Mouse (Mus musculus) testis, adult 2 months (tissue): ENCODE measurements around the gene Clic1. TPM values are rescaled to one million over a fixed set of nuclear protein-coding genes. Genes with fewer than 3 reads are reported as not detected.

Source experiments
- H3K27ac ChIP-seq: fragments of 200-500 bp; 2 replicates; pipeline ENCODE4 v1.5.1; 2012; ENCODE audit warnings: low read depth, low read length; ENCODE audit not compliant: control insufficient read depth, insufficient read depth
- H3K27me3 ChIP-seq: fragments of 200-500 bp; 2 replicates; pipeline ENCODE4 v1.6.1; 2012; ENCODE audit warnings: mild to moderate bottlenecking, low read length, moderate library complexity; ENCODE audit not compliant: control insufficient read depth, insufficient read depth
- H3K36me3 ChIP-seq: fragments of 200-500 bp; 2 replicates; pipeline ENCODE4 v1.6.1; 2012; ENCODE audit warnings: mild to moderate bottlenecking, low read length; ENCODE audit not compliant: control insufficient read depth, insufficient read depth
- H3K4me1 ChIP-seq: fragments of 200-500 bp; 2 replicates; pipeline ENCODE4 v1.6.1; 2012; ENCODE audit warnings: low read length; ENCODE audit not compliant: control insufficient read depth, insufficient read depth
- H3K4me3 ChIP-seq: fragments of 200-500 bp; 2 replicates; pipeline ENCODE4 v1.5.1; 2012; ENCODE audit warnings: low read depth, mild to moderate bottlenecking, low read length, moderate library complexity, mixed read lengths; ENCODE audit not compliant: control insufficient read depth
- CTCF ChIP-seq: fragments of 200-500 bp; IDR thresholded peaks from 2 replicates; pipeline ENCODE4 v1.5.1; 2012; ENCODE audit warnings: low read depth, mild to moderate bottlenecking, inconsistent platforms, low read length, moderate library complexity; ENCODE audit not compliant: control insufficient read depth, insufficient read depth, insufficient replicate concordance
- POLR2A ChIP-seq: fragments of 200-500 bp; IDR thresholded peaks from 2 replicates; pipeline ENCODE4 v1.6.1; 2012; ENCODE audit warnings: low read depth, mild to moderate bottlenecking, inconsistent platforms, low read length, moderate library complexity; ENCODE audit not compliant: control insufficient read depth
- polyA plus RNA-seq: library from polyadenylated mRNA; depleted of rRNA; stranded (reverse); fragments of >200 nt; gene quantifications from 2 replicates; pipeline ENCODE4 v1.2.3, GENCODE M21; 2012; rRNA removed

Clic1 gene
- polyA plus RNA-seq = 24.1 and 24.8 TPM in 2 replicates

DNA sequence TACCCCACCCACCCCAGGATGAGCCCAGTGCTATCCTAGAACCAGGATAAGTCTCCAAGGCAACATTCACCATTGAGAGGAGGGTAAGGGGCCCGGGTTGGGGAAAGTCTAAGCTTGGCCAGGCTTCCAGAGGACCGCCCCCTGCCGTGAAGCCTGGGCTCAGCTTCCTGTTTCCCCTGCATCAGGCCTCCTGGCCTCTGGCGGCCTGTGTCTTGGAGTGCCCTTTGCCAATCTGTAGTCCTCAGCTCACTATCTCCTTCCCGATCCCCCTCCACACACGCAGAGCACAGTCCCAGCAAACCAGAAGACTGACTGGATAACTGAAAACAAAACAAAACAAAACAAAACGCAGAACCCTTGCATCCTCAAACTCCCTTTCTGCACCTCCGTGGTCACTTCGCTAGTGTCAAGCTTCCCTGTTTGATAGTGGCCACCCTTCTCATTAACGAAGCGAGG is at the start of gene Clic1:
Gene Clic1 (plus strand): TSS at position 406 of the 456 bp plus-strand sequence.
- Histone ChIP-seq H3K4me3 (peak within 1 kb of the TSS; percentile 86), H3K27me3 (peaks cover 2% of the 10 kb centered on the region; the same call in 1 of the 2 replicates), H3K27ac (peak within 1 kb of the TSS; percentile 82), H3K4me1 (peaks cover 24% of the 10 kb centered on the region), H3K36me3 (no peaks in the 10 kb centered on the region)
- no peak for TF ChIP-seq CTCF
- TF ChIP-seq POLR2A = peak; percentile 29; the same call in 1 of the 2 replicates

DNA sequence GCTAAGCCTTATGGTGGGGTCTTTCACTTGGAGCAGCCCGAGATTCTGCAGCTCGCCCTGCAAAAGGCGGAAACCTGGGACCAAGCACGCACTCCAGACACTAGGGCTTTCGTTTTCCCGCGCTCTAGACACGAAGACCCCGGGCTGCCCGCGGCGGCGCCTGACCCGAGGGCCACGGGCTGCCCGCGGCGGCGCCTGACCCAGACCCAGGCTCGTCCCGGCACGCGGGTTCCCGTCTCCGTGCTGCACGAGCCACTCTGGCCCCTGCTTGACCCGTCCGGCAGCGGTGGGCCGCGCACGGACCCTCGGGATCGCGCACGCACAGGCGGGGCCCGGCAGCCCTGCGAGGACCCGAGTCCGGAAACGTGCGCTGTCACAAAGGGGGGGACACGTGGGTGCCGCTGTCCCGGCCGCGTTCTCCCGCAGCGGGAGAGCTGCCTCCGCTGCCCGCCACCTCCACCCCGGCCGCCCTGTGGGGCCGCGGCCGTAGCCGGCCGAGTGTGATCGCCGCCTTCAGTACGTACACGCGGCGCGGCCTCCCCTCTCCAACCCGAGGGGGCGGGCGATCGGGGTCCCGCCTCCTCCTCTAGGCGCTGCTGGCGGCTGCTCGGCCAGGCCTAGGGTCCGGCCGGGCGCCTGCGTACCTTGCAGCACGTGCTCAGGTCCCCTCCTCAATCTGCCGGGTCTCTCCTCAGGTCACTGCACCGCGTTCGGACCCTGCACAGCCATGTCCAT is 48.9 kb upstream of the Clic1 start, which contains the start of gene Vars:
Gene Vars (plus strand): TSS at position 271 of the 735 bp plus-strand sequence.
- Histone ChIP-seq H3K4me1 (peaks cover 13% of the 10 kb centered on the region), H3K4me3 (peak within 1 kb of the TSS; percentile 94), H3K36me3 (peaks cover 3% of the 10 kb centered on the region), H3K27ac (peak within 1 kb of the TSS; percentile 94), H3K27me3 (no peaks in the 10 kb centered on the region)
- peak; percentile 47; the same call in 1 of the 2 replicates for TF ChIP-seq POLR2A
- TF ChIP-seq CTCF = no peak

DNA sequence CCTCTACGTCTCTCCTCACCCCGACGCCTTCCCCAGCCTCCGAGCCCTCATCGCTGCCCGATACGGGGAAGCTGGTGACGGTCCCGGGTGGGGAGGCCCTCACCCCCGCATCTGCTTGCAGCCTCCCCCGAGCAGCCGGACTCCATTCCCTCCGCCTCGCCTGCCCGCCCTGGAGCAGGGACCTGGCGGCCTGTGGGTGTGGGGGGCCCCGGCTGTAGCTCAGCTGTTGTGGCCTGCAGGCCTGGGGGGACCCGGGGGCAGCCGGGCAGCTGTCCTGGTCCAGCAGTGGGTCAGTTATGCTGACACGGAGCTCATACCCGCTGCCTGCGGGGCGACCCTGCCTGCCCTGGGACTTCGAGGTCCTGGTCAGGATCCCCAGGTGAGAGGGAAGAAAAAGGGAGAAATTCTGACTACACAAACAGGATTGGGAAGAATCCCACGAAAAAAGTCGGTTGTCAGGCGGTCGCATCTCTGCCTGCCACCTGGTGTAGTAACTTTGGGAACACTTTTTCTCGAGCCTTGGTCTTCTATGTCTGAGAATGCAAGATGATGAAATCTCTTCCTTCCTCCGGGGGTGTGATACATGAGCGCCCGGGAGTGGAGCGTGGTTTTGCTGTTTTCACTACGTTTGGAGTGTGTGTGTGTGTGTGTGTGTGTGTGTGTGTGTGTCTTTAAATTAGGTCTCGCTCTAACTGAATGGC is 48.2 kb upstream of the Clic1 start:
- H3K27ac ChIP-seq = peak overlapping the region; percentile 94
- H3K4me1 ChIP-seq = peaks cover 13% of the 10 kb centered on the region
- peak overlapping the region; percentile 94 for H3K4me3 ChIP-seq
- peaks cover 3% of the 10 kb centered on the region for H3K36me3 ChIP-seq
- TF ChIP-seq POLR2A (no peak), CTCF (no peak)
- H3K27me3 ChIP-seq = no peaks in the 10 kb centered on the region

DNA sequence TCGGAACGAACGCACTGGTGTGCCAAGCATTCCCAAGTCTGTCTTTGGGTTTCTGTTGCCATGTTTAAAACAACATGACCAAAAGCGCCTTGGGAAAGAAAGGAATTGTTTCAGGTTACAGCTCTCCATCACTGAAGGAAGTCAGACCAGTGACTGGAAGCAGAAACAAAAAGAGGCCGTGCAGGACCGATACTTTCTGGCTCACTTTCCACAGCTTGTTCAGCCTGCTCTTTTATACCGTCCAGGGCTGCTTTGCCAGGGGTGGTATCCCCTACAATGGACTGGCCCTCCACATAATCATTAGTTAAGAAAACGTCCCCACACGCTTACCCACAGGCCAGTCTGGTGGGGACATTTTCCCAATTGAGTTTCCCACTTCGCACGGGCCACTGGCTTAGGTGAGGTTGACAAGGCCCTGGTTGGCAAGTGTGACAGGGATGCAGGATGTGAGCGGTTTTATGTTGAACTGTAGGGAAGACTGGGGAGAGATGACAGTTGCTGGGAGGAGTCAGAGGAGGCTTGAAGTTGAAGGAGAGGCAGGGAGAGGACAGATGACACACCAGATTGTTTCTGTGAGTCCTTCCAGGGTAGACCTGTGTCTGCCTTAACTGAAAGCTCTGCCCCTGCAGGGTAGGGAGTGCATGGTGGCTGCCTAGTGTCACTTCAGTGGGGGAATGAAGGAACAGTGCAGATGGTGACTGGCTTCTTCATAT is 47.5 kb upstream of the Clic1 start:
- Histone ChIP-seq H3K4me1 (peaks cover 13% of the 10 kb centered on the region), H3K27me3 (no peaks in the 10 kb centered on the region), H3K36me3 (peaks cover 3% of the 10 kb centered on the region), H3K4me3 (peak overlapping the region; percentile 94), H3K27ac (peak overlapping the region; percentile 94)
- TF ChIP-seq CTCF (no peak), POLR2A (no peak)

DNA sequence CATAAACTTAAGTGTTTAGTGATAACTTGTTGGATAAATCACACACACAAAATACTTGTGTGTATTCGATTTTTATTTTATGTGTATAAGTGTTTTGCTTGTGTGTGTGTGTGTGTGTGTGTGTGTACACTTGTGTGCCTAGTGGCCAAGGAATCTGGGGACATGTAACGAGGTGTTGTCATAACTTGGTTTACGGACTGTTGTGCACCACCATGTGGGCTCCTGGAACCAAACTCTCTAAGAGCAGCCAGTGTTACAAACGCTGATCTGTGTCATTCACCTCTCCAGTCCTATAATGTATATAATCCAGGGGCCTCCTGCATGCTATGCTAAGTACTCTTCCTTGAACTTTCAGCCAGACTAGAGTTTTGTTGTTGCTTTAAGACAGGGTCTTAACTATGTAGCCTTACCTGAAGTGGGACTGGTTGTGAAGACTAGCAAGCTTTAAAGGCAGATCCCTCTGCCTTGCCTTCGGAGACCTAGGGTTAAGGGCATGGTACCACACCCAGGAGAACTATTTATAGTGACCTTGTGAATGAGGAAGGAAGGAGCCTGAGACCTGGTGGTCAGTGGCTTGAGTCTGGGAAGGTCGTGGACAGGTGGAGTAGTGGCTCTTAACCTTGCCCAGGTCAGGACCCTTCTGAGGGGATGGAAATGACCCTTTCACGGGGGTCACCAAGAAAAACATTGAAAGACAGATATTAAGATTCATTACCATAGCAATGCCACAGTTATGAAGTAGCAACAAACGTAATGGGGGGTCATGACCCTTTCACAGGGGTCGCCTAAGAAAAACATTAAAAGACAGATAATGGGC is 46.5 kb upstream of the Clic1 start:
- no peaks in the 10 kb centered on the region for H3K27me3 ChIP-seq
- H3K36me3 ChIP-seq = peaks cover 3% of the 10 kb centered on the region
- peaks cover 13% of the 10 kb centered on the region for H3K4me1 ChIP-seq
- 0 out of 2 replicates have a peak overlapping the region, but pooled peaks have one; percentile 12 for H3K4me3 ChIP-seq
- H3K27ac ChIP-seq = no peak overlapping the region
- TF ChIP-seq CTCF = no peak
- no peak for TF ChIP-seq POLR2A

DNA sequence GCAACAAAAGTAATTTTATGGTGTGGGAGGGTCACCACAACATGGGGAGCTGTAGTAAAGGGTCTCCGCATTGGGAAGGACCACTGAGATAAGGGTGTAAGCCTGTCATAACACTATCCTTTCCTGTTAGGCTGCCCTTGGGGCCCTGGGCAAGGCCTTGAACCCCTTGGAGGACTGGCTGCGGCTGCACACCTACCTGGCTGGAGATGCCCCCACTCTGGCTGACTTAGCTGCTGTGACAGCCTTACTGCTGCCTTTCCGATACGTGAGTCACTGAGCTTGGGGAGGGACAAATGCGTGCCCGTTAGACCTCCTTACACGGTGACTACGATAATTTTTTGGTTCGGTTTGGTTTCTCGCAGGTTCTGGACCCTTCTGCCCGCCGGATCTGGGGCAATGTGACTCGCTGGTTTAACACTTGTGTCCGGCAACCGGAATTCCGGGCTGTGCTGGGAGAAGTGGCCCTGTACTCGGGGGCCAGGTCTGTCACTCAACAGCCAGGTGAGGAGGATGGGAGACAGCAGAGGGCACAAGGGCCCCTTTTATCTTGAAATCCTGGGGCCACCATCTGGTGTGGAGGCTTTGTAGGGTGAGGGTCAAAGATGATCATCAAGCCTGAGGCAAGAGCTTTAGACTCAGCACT is 45.6 kb upstream of the Clic1 start:
- Histone ChIP-seq H3K27me3 (no peaks in the 10 kb centered on the region), H3K4me3 (no peak overlapping the region), H3K27ac (no peak overlapping the region), H3K4me1 (peaks cover 13% of the 10 kb centered on the region), H3K36me3 (peaks cover 3% of the 10 kb centered on the region)
- TF ChIP-seq CTCF = no peak
- no peak for TF ChIP-seq POLR2A
